Mouse (Mus musculus) heart, adult 18-20 months (tissue): ENCODE data around the gene Agap2. TPM values are rescaled to one million over a fixed set of nuclear protein-coding genes. Genes with fewer than 3 reads are reported as not detected.

Experiments used
- DNase-seq, 2 experiments: peaks; one replicate each; pipeline ENCODE4 v3.0.0; 2021 to 2022; ENCODE audit warnings: mixed read lengths in 1 of 2
- total RNA-seq, 2 experiments: library from RNA; stranded (reverse); gene quantifications; 2 replicates each; pipeline ENCODE4 v1.2.3; 2021

Gene Agap2
- total RNA-seq, 2 experiments from 2014 or later: 4.2 to 6.1 TPM

- no peak for DNase-seq
Measured at GRCm38 (mm10) chr10:127135118-127135836, 60.2 kb downstream of the Agap2 start.

GRCm38 (mm10) chr10:127136510-127136909 is 61.4 kb downstream of the Agap2 start:
- DNase-seq: peak in 1 of 2 experiments; percentile 9

DNA sequence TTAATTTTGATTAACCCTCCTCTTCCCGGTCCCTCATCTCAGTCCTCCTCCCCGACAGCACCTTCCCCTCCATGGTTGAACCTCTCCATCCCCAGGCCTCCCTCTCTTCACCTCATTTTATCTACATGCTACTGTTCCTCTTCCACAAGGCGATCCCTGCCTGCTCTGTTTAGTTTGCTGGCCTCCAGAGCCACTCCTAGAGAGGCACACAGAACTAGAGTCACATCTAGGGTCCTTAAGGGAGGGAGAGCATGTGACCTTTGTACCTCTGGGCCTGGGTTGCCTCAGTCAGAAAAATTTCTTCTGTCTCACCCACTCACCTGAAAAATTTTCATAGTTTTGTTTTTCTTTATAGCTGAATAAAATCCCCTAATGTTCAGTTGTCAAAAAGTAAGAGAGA is 62.8 kb downstream of the Agap2 start:
- no peak for DNase-seq

GRCm38 (mm10) chr10:127138328-127139141 is 63.5 kb downstream of the Agap2 start:
- DNase-seq: no peak

DNA sequence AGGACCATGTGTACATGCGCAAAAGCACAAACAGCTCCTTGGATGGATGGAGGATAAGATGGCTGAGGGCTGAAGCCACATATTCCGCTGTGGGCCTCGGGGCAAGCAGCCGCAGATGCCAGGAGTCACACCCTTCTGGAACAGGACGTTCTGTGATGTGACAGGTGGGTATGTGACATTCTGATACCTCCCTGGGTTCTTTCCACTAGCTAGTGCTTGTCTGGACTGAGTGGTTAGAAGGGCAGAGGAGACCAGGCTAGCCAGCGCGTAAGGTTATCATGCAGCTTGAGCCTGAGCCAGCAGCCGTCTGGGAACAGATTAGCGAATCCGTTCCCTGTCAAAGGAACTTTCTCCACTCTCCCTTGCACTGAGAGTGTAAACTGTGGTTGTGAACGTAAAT is 65.9 kb downstream of the Agap2 start:
- no peak for DNase-seq

- DNase-seq: peak in 1 of 2 experiments; percentile 21
Measured at GRCm38 (mm10) chr10:127141500-127141899, 66.4 kb downstream of the Agap2 start.

Other genes starting within 250 kb of the Agap2 start
- 1 to 10 TPM; 4.2 to 5.1 TPM for gene Atp23, start 173.9 kb upstream of the Agap2 start, total RNA-seq
- 10 to 100 TPM; 83.8 to 94.3 TPM for gene Ctdsp2, start 96.6 kb upstream of the Agap2 start, total RNA-seq
- under 1 TPM; 0.37 to 0.64 TPM for gene Avil, start 74.6 kb upstream of the Agap2 start, total RNA-seq
- gene Tsfm, start 44.4 kb upstream of the Agap2 start, total RNA-seq: 10 to 100 TPM; 57.3 to 71.6 TPM
- gene Mettl1, start 33.9 kb upstream of the Agap2 start, total RNA-seq: 1 to 10 TPM; 7.0 to 8.2 TPM
- under 1 TPM in 1 of 2 experiments, not detected in 1; 0.15 TPM for gene Eef1akmt3, start 33.8 kb upstream of the Agap2 start, total RNA-seq
- gene Cyp27b1, start 27.0 kb upstream of the Agap2 start, total RNA-seq: under 1 TPM; 0.20 to 0.23 TPM
- gene March9, start 15.1 kb upstream of the Agap2 start, total RNA-seq: 1 to 10 TPM; 2.9 to 3.5 TPM
- gene Cdk4, start 11.8 kb upstream of the Agap2 start, total RNA-seq: 10 to 100 TPM; 81.5 to 84.1 TPM
- gene Tspan31, start 5.0 kb upstream of the Agap2 start, total RNA-seq: 10 to 100 TPM; 44.7 to 47.4 TPM
- 10 to 100 TPM; 23.2 to 28.8 TPM for gene Os9, start 45.8 kb downstream of the Agap2 start, total RNA-seq
- 1 to 10 TPM; 1.8 to 7.9 TPM for gene B4galnt1, start 89.9 kb downstream of the Agap2 start, total RNA-seq
- gene Slc26a10, start 105.4 kb downstream of the Agap2 start, total RNA-seq: 1 to 10 TPM; 8.0 to 9.2 TPM
- gene Arhgef25, start 114.8 kb downstream of the Agap2 start, total RNA-seq: 10 to 100 TPM in 1 of 2 experiments, 1 to 10 TPM in 1; 8.9 to 10.1 TPM
- gene Dtx3, start 120.4 kb downstream of the Agap2 start, total RNA-seq: 10 to 100 TPM; 18.1 to 21.2 TPM
- 10 to 100 TPM; 30.3 to 30.8 TPM for gene Pip4k2c, start 136.3 kb downstream of the Agap2 start, total RNA-seq
- under 1 TPM; 0.41 to 0.89 TPM for gene Kif5a, start 188.1 kb downstream of the Agap2 start, total RNA-seq
- gene Dctn2, start 191.1 kb downstream of the Agap2 start, total RNA-seq: 100 to 1,000 TPM; 139 to 146 TPM
- 10 to 100 TPM; 16.7 to 20.2 TPM for gene Mbd6, start 213.7 kb downstream of the Agap2 start, total RNA-seq
- gene Mars, start 236.5 kb downstream of the Agap2 start, total RNA-seq: 10 to 100 TPM; 43.7 to 44.8 TPM
- gene Arhgap9, start 246.7 kb downstream of the Agap2 start, total RNA-seq: 1 to 10 TPM; 4.0 to 5.4 TPM